Mouse (Mus musculus) ES-Bruce4 (cell line): ENCODE results near the gene Cyp2a12. TPM values are rescaled to one million over a fixed set of nuclear protein-coding genes. Genes with fewer than 3 reads are reported as not detected.
"Not testable (repeated sequence)": the region's sequence is repeated elsewhere in the genome, so short reads cannot be mapped to it uniquely, and the experiment has no call there.

Experiments used
- H3K27ac ChIP-seq: 2 replicates; pipeline ENCODE4 v1.5.1; 2012; ENCODE audit warnings: low read length, inconsistent platforms; ENCODE audit not compliant: insufficient read depth
- H3K27me3 ChIP-seq: 2 replicates; pipeline ENCODE4 v1.6.1; 2012; ENCODE audit warnings: mild to moderate bottlenecking, low read length, inconsistent platforms; ENCODE audit not compliant: control insufficient read depth, poor library complexity, insufficient read depth, severe bottlenecking
- H3K36me3 ChIP-seq: 2 replicates; pipeline ENCODE4 v1.6.1; 2012; ENCODE audit warnings: inconsistent platforms, mild to moderate bottlenecking, low read length, moderate library complexity; ENCODE audit not compliant: control insufficient read depth, poor library complexity, insufficient read depth, severe bottlenecking
- H3K4me1 ChIP-seq: one replicate; pipeline ENCODE4 v1.8.1; 2011; ENCODE audit warnings: low read length; ENCODE audit not compliant: control insufficient read depth, insufficient read depth
- H3K4me3 ChIP-seq: 2 replicates; pipeline ENCODE4 v1.5.1; 2011; ENCODE audit warnings: low read depth, mild to moderate bottlenecking, low read length
- H3K9ac ChIP-seq: 2 replicates; pipeline ENCODE4 v1.6.1; 2012; ENCODE audit warnings: low read depth, mild to moderate bottlenecking, inconsistent platforms; ENCODE audit not compliant: poor library complexity, severe bottlenecking
- H3K9me3 ChIP-seq: replicated peaks from 2 replicates; pipeline ENCODE4 v1.6.1; 2012; ENCODE audit warnings: mild to moderate bottlenecking, low read length, inconsistent platforms; ENCODE audit not compliant: control insufficient read depth, poor library complexity, insufficient read depth, severe bottlenecking
- CTCF ChIP-seq: IDR thresholded peaks from one replicate; pipeline ENCODE4 v1.8.1; 2011; ENCODE audit warnings: low read depth, low read length
- EP300 ChIP-seq: IDR thresholded peaks from 2 replicates; pipeline ENCODE4 v1.6.1; 2011; ENCODE audit warnings: low read depth, low read length; ENCODE audit not compliant: insufficient read depth
- POLR2A ChIP-seq: IDR thresholded peaks from one replicate; pipeline ENCODE4 v1.8.1; 2011; ENCODE audit warnings: low read length; ENCODE audit not compliant: insufficient read depth
- polyA plus RNA-seq: library from polyadenylated mRNA; stranded (reverse); fragments of >200 nt; gene quantifications from 2 replicates; pipeline ENCODE4 v1.2.4, GENCODE M21; 2011; ENCODE audit warnings: low read depth; ENCODE audit not compliant: missing spikeins, insufficient read depth, insufficient read length

Cyp2a12 gene
- not detected in 2 replicates for polyA plus RNA-seq

- no peak within 1 kb of the TSS for H3K27ac ChIP-seq
- no peaks in the 10 kb centered on the region for H3K27me3 ChIP-seq
- no peaks in the 10 kb centered on the region for H3K9me3 ChIP-seq
- H3K9ac ChIP-seq: no peak within 1 kb of the TSS
- no peak for TF ChIP-seq POLR2A
- no peak for TF ChIP-seq CTCF
- TF ChIP-seq EP300: no peak
- no peaks in the 10 kb centered on the region for H3K36me3 ChIP-seq
- H3K4me3 ChIP-seq: no peak within 1 kb of the TSS
- no peaks in the 10 kb centered on the region for H3K4me1 ChIP-seq
Observed at GRCm38 (mm10) chr7:27028789-27029188, at the start of gene Cyp2a12. Cyp2a12 (plus strand) TSS chr7:27029081.

- H3K4me3 ChIP-seq, H3K27ac ChIP-seq, H3K9me3 ChIP-seq, H3K4me1 ChIP-seq, H3K9ac ChIP-seq, H3K27me3 ChIP-seq, H3K36me3 ChIP-seq: not testable (repeated sequence)
Observed at GRCm38 (mm10) chr7:26981464-26981863, 47.4 kb upstream of the Cyp2a12 start.

GRCm38 (mm10) chr7:26981937-26982336 is 46.9 kb upstream of the Cyp2a12 start:
- H3K27me3 ChIP-seq, H3K27ac ChIP-seq: not testable (repeated sequence)

DNA sequence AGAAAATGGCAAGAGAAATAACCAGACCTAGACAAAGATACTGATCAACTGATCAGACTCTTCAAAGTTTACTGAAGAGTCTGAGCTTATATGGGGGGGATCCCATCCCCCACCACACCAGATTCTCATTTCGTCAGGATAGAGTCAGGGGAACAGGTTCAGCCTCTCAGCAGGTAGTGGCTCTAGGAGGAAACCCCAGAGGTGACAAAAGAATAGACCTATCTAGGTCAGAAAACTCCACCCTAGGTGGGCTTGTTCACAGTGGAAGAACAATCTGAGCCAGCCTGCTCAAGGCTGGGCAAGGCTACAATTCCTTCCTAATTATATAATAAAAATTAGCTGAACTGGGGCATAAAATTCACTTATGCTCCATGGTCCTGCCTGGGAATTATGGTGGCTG is 46.3 kb upstream of the Cyp2a12 start:
- peak; percentile 46; the same call in 1 of the 2 replicates for TF ChIP-seq EP300
- TF ChIP-seq CTCF: no peak
- Histone ChIP-seq H3K4me1 (peaks cover 2% of the 10 kb centered on the region), H3K9me3 (peaks cover 8% of the 10 kb centered on the region), H3K9ac (no peak overlapping the region), H3K4me3 (no peak overlapping the region), H3K27me3 (no peaks in the 10 kb centered on the region; the same call in 1 of the 2 replicates), H3K27ac (peak overlapping the region; percentile 96), H3K36me3 (no peaks in the 10 kb centered on the region)

More at GRCm38 (mm10) chr7:26981937-26982336, 46.9 kb upstream of the Cyp2a12 start:
- not testable (repeated sequence) for H3K4me1 ChIP-seq, H3K9ac ChIP-seq, H3K9me3 ChIP-seq, H3K4me3 ChIP-seq, H3K36me3 ChIP-seq

DNA sequence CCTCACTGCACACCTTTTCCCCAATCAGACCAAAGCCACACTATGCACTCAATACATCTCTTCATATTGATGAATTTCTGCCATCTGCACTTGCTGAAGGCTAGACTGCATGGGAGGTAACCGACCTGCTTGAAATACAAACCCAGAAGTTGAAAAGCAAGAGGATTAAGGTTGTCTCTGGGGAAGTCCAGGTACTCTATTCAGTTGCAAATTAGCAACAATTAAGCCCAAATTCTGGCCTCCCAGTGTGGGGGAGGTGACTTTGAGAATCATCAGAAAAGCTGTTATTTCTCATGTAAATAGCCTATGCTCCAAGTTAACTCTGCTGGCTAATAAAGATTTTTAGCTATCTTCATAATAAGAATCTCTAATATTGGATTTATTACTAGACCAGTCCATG is 45.7 kb upstream of the Cyp2a12 start:
- H3K4me3 ChIP-seq, H3K27me3 ChIP-seq, H3K9ac ChIP-seq, H3K36me3 ChIP-seq, H3K9me3 ChIP-seq, H3K4me1 ChIP-seq: not testable (repeated sequence)
- H3K27ac ChIP-seq: peak overlapping the region; percentile 96

- H3K9me3 ChIP-seq, H3K36me3 ChIP-seq, H3K9ac ChIP-seq, H3K4me1 ChIP-seq, H3K27me3 ChIP-seq, H3K4me3 ChIP-seq, H3K27ac ChIP-seq: not testable (repeated sequence)
Observed at GRCm38 (mm10) chr7:27026581-27026980, 2.3 kb upstream of the Cyp2a12 start.

DNA sequence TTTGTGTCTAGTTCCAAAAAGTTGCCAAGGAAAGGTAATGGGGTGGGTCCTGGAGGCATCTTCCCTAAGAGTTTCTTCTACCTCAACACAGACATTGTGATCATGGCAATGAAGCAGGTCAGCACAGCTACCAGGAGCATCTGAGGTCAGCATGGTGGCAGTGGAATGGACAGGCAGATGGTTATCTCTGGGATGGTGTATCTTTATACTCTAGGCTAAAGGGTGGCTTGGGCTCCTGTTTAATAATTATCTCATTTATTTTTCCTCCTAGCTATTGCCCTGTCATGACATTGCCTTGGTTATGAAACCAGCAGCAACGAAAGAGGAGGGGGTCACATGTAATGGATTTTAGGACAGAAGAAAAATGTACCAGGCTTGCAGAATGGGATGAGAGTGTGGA is 20.0 kb downstream of the Cyp2a12 start:
- H3K36me3 ChIP-seq, H3K4me3 ChIP-seq, H3K9ac ChIP-seq, H3K9me3 ChIP-seq, H3K27me3 ChIP-seq, H3K27ac ChIP-seq, H3K4me1 ChIP-seq: not testable (repeated sequence)

DNA sequence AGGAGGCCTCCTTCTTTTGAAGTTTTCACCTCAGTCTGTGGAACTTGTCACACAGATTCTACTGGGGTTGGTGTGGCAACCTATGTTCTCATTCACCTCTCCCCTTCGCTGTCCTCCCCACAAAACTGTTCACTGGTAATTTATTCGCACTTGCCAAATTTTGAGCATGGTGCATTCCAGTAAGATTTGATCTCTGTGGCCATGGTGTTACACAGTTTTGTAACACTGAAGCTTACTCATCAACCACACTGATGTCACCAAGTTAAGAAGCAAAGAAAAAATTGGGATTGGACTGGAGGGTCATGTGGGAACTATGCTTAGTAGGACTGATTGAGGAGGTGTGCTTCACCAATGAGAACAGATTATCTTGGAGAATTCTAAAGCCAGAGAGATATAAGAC is 30.5 kb downstream of the Cyp2a12 start:
- H3K36me3 ChIP-seq, H3K27me3 ChIP-seq, H3K9ac ChIP-seq, H3K27ac ChIP-seq, H3K9me3 ChIP-seq, H3K4me1 ChIP-seq, H3K4me3 ChIP-seq: not testable (repeated sequence)

GRCm38 (mm10) chr7:27059896-27060295 is 31.0 kb downstream of the Cyp2a12 start:
- not testable (repeated sequence) for H3K27me3 ChIP-seq, H3K36me3 ChIP-seq, H3K27ac ChIP-seq, H3K4me1 ChIP-seq, H3K9ac ChIP-seq, H3K9me3 ChIP-seq, H3K4me3 ChIP-seq
